Mouse (Mus musculus): ENCODE results near the gene Klhl32.

GRCm38 (mm10) chr4:24642306-24642705 lies 208.6 kb downstream of the Klhl32 start:
- TF ChIP-seq CTCF (IDR thresholded peaks at IDR 0.05; ENCODE audit: insufficient read depth, low read depth, low read length) (no peak), POLR2A (IDR thresholded peaks at IDR 0.05; ENCODE audit: insufficient read depth, low read depth, low read length) (no peak)

Data from olfactory bulb, adult 2 months (tissue).